Mouse (Mus musculus): ENCODE measurements at regions not wholly inside any gene's neighbourhood (a gene's known extent, or its start where the extent isn't known, plus 50 kb on each side); places are given as distances from the start of the nearest gene placed in this dataset.
A peak's percentile ranks its signal among the peaks of the same experiment; 100 is the strongest.

GRCm38 (mm10) chr7:115057736-115058135 lies 314.2 kb downstream of the Insc start:
- no peak overlapping the region for H3K4me2 ChIP-seq (ENCODE audit: low read length)
- WGBS, result 49% methylated on average over 3 of the region's 3 CpGs
- no peak for ATAC-seq

GRCm38 (mm10) chr7:115060171-115060570 lies 316.7 kb downstream of the Insc start:
- Histone ChIP-seq H3K27me3 (replicated peaks; ENCODE audit: control insufficient read depth, insufficient read depth, low read length) (peaks cover 3% of the 10 kb centered on the region; the same call in 1 of the 2 replicates), H3K4me1 (replicated peaks; ENCODE audit: control insufficient read depth, insufficient read depth, low read length) (peaks cover 6% of the 10 kb centered on the region), H3K4me2 (ENCODE audit: low read length) (no peak overlapping the region), H3K27ac (ENCODE audit: low read length) (no peak overlapping the region), H3K4me3 (replicated peaks; ENCODE audit: low read length) (no peak overlapping the region), H3K36me3 (ENCODE audit: control insufficient read depth, insufficient read depth) (no peaks in the 10 kb centered on the region), H3K9me3 (ENCODE audit: control insufficient read depth, low read length) (no peaks in the 10 kb centered on the region), H3K9ac (replicated peaks; ENCODE audit: low read depth, low read length) (no peak overlapping the region)
- WGBS, result 53% methylated on average over 5 of the region's 5 CpGs
- no peak for ATAC-seq

More at GRCm38 (mm10) chr7:115057736-115058135, 314.2 kb downstream of the Insc start:
- Histone ChIP-seq H3K36me3 (ENCODE audit: control insufficient read depth, insufficient read depth) (no peaks in the 10 kb centered on the region), H3K9ac (replicated peaks; ENCODE audit: low read depth, low read length) (no peak overlapping the region), H3K9me3 (ENCODE audit: control insufficient read depth, low read length) (no peaks in the 10 kb centered on the region), H3K4me1 (replicated peaks; ENCODE audit: control insufficient read depth, insufficient read depth, low read length) (peaks cover 6% of the 10 kb centered on the region), H3K4me3 (replicated peaks; ENCODE audit: low read length) (no peak overlapping the region), H3K27ac (ENCODE audit: low read length) (no peak overlapping the region), H3K27me3 (replicated peaks; ENCODE audit: control insufficient read depth, insufficient read depth, low read length) (peaks cover 3% of the 10 kb centered on the region; the same call in 1 of the 2 replicates)

DNA sequence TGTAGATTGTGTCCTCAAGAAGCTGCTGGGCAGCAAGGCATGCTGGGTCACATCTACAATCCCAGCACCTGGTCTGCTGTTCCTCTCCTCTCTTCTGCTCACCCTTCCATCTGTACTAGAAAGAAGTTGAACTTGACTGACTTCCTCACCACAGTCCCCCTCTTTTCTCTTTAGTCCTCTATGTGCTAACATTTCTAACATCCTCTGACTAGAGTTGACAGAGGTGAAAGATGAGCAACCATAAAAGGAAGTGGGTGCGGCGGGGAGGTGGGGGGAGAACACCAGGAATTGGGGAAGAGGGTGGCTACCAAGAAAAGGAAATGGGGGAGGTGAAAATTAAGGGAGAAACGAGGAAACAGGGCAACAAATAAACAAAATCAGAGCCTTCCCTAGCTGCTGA lies 319.3 kb downstream of the Insc start:
- Histone ChIP-seq H3K4me3 (replicated peaks; ENCODE audit: low read length) (no peak overlapping the region), H3K36me3 (ENCODE audit: control insufficient read depth, insufficient read depth) (no peaks in the 10 kb centered on the region), H3K9ac (replicated peaks; ENCODE audit: low read depth, low read length) (no peak overlapping the region), H3K27ac (ENCODE audit: low read length) (no peak overlapping the region), H3K4me1 (replicated peaks; ENCODE audit: control insufficient read depth, insufficient read depth, low read length) (no peaks in the 10 kb centered on the region; the same call in 1 of the 2 replicates), H3K27me3 (replicated peaks; ENCODE audit: control insufficient read depth, insufficient read depth, low read length) (peaks cover 3% of the 10 kb centered on the region; the same call in 1 of the 2 replicates), H3K4me2 (ENCODE audit: low read length) (no peak overlapping the region), H3K9me3 (ENCODE audit: control insufficient read depth, low read length) (no peaks in the 10 kb centered on the region)
- no peak for ATAC-seq
- 79% methylated on average over 3 of the region's 3 CpGs for WGBS

DNA sequence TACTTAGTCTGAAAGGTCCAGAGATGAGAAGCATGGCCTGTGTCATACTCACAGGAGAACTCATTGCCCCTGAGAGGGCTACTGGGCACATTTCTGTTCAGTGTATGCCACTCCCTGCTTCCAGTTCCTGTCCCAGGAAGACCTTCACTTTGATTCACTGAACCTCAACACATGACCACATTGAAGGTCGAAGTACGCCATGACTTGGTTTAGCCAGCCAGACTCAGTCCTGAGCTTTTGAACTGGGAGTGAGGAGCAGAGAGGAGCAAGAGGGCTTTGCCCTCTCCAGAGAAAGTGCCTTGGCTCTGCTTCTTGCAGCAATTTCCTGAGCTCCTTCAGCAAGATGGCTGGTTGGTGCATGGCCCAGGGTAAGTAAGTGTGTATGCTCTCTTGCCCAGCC lies 324.1 kb downstream of the Insc start:
- ATAC-seq, result no peak
- WGBS, result 95% methylated on average over 2 of the region's 2 CpGs
- no peak overlapping the region for H3K9ac ChIP-seq (replicated peaks; ENCODE audit: low read depth, low read length)

DNA sequence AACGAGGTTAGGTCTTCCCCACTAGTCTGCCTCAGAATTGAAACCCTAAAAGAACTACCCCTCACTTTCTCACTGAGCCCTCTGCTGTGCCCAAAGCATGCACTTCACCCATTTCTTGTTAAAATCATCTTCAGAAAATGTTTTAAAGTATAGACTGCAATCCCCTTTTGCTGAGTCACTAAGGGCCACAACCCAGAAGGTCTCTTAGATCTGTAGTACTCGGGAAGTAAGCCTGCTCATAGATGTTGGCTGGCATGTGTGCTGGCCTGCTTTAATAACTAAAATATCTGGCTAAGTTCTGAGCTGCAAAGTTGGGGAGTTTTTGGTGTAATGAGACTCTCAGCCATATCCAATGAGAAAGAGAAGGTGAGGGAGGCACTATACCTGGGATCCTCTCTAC lies 329.9 kb downstream of the Insc start:
- no peak overlapping the region for H3K4me2 ChIP-seq (ENCODE audit: low read length)
- H3K4me1 ChIP-seq (replicated peaks; ENCODE audit: control insufficient read depth, insufficient read depth, low read length), result no peaks in the 10 kb centered on the region
- no peak overlapping the region for H3K4me3 ChIP-seq (replicated peaks; ENCODE audit: low read length)
- H3K27me3 ChIP-seq (replicated peaks; ENCODE audit: control insufficient read depth, insufficient read depth, low read length), result peaks cover 12% of the 10 kb centered on the region; the same call in 1 of the 2 replicates
- H3K9ac ChIP-seq (replicated peaks; ENCODE audit: low read depth, low read length), result no peak overlapping the region
- ATAC-seq, result no peak
- no peaks in the 10 kb centered on the region for H3K36me3 ChIP-seq (ENCODE audit: control insufficient read depth, insufficient read depth)
- H3K9me3 ChIP-seq (ENCODE audit: control insufficient read depth, low read length), result no peaks in the 10 kb centered on the region
- WGBS, result 73% methylated on average over 2 of the region's 2 CpGs
- H3K27ac ChIP-seq (ENCODE audit: low read length), result no peak overlapping the region

More for the DNA sequence above, 324.1 kb downstream of the Insc start:
- Histone ChIP-seq H3K4me2 (ENCODE audit: low read length) (no peak overlapping the region), H3K4me3 (replicated peaks; ENCODE audit: low read length) (no peak overlapping the region), H3K9me3 (ENCODE audit: control insufficient read depth, low read length) (no peaks in the 10 kb centered on the region), H3K27ac (ENCODE audit: low read length) (no peak overlapping the region), H3K36me3 (ENCODE audit: control insufficient read depth, insufficient read depth) (no peaks in the 10 kb centered on the region), H3K27me3 (replicated peaks; ENCODE audit: control insufficient read depth, insufficient read depth, low read length) (0 out of 2 replicates have a peak, but pooled peaks cover 3% of the 10 kb centered on the region), H3K4me1 (replicated peaks; ENCODE audit: control insufficient read depth, insufficient read depth, low read length) (no peaks in the 10 kb centered on the region)

DNA sequence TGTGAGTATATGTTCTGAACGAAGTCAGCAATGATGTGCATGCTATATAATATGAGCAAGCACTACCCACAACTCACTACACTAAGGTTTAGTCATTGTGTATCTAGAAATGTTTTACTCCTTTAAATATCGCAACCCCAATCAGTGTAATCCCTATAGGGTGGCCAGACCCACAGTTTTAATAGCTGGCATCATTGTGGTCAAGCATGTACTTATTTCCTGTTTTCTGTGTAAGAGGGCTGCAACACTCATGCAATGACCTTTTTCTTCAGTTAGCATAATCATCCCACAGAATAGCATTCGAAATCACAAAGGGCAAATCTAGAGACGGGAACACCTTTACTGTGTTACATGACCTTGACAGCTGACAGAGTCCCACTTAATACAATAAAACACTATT lies 333.3 kb downstream of the Insc start:
- Histone ChIP-seq H3K4me2 (ENCODE audit: low read length) (no peak overlapping the region), H3K27ac (ENCODE audit: low read length) (no peak overlapping the region), H3K27me3 (replicated peaks; ENCODE audit: control insufficient read depth, insufficient read depth, low read length) (peaks cover 9% of the 10 kb centered on the region; the same call in 1 of the 2 replicates), H3K36me3 (ENCODE audit: control insufficient read depth, insufficient read depth) (no peaks in the 10 kb centered on the region), H3K4me3 (replicated peaks; ENCODE audit: low read length) (no peak overlapping the region), H3K9me3 (ENCODE audit: control insufficient read depth, low read length) (no peaks in the 10 kb centered on the region), H3K9ac (replicated peaks; ENCODE audit: low read depth, low read length) (no peak overlapping the region), H3K4me1 (replicated peaks; ENCODE audit: control insufficient read depth, insufficient read depth, low read length) (no peaks in the 10 kb centered on the region)
- 87% methylated on average over 4 of the region's 4 CpGs for WGBS
- ATAC-seq, result no peak

DNA sequence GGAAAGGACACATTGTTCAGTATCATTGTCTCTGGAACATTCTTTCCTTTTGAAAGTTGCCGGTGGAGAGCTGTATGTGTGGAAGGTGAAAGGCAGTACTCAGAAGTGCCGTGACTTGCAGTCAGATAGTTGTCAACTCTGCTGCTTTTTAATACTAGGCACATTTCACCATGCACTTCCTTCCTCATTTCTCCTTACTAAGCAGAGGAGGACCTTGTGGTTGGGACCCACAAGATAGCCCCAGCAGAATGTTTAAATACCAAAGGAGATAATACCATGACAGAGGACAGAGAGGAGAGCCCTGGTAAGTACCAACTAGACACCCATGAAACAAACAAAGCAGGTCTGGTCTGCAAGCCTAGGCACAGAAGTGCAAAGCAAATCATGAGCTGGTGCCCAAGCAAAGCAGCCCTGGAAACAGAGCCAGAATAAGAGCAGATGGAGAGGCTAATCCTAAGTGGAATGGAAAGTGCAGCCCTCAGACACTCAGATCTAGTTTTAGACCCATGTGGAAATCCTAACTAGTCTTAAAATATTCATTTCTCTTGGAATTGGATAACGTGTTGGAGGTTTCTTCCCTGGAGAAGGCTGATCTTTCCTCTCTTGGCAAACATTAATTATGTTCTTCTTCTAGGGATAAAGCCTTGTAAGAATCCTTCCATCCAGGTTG lies 341.4 kb downstream of the Insc start:
- H3K4me2 ChIP-seq (ENCODE audit: low read length), result no peak overlapping the region
- H3K4me3 ChIP-seq (replicated peaks; ENCODE audit: low read length), result no peak overlapping the region
- H3K4me1 ChIP-seq (replicated peaks; ENCODE audit: control insufficient read depth, insufficient read depth, low read length), result no peaks in the 10 kb centered on the region
- ATAC-seq, result no peak
- H3K27ac ChIP-seq (ENCODE audit: low read length), result no peak overlapping the region
- H3K9me3 ChIP-seq (ENCODE audit: control insufficient read depth, low read length), result no peaks in the 10 kb centered on the region
- 79% methylated on average over 3 of the region's 3 CpGs for WGBS
- no peak overlapping the region for H3K9ac ChIP-seq (replicated peaks; ENCODE audit: low read depth, low read length)
- H3K27me3 ChIP-seq (replicated peaks; ENCODE audit: control insufficient read depth, insufficient read depth, low read length), result 0 out of 2 replicates have a peak, but pooled peaks cover 2% of the 10 kb centered on the region
- H3K36me3 ChIP-seq (ENCODE audit: control insufficient read depth, insufficient read depth), result no peaks in the 10 kb centered on the region

DNA sequence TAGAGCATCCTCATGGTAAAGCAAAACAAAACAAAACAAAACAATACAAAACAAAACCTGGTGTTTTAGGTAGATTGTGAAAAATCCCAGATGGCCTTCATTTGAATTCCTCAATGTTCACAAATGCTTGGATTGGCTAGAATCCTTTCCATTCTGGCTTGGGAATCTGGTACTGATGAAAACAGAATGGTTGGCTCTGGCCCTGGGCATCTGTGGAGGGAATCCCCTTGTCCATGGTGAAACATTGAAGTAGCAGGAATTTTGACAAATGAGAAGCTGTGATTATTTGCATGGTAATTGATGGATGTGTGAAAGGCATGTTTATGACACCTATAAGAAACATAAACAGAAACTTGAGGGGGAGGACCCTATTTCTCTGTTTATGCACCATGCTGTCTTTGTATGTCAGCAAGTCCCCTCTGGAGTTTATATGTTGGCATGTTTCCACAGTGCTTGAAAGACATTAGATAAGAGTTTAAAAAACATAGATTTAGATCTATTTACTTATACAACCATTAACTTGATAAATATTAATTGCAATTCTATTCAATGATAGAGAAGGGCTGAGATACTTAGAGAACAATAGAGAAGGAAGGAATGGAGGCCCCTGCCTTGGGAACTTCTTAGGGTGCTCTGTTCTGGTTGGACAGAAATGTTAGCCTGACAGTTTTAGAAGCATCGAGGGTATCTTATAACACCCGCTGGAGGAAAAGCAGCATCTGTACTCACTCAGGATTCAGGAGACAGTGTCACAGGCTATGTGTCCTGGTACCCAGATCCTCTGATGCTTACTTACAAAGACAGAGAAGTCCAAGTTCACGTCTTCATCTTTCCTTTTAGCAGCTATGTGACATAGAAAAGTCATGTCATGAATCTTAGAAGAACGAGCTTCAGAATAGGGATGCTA lies 343.3 kb downstream of the Insc start:
- 84% methylated on average over 4 of the region's 4 CpGs for WGBS
- peaks cover 10% of the 10 kb centered on the region; the same call in 1 of the 2 replicates for H3K27me3 ChIP-seq (replicated peaks; ENCODE audit: control insufficient read depth, insufficient read depth, low read length)
- H3K4me1 ChIP-seq (replicated peaks; ENCODE audit: control insufficient read depth, insufficient read depth, low read length), result no peaks in the 10 kb centered on the region
- no peaks in the 10 kb centered on the region for H3K9me3 ChIP-seq (ENCODE audit: control insufficient read depth, low read length)
- H3K36me3 ChIP-seq (ENCODE audit: control insufficient read depth, insufficient read depth), result no peaks in the 10 kb centered on the region
- no peak overlapping the region for H3K9ac ChIP-seq (replicated peaks; ENCODE audit: low read depth, low read length)
- H3K4me3 ChIP-seq (replicated peaks; ENCODE audit: low read length), result no peak overlapping the region
- ATAC-seq, result peak; percentile 62
- H3K4me2 ChIP-seq (ENCODE audit: low read length), result no peak overlapping the region
- H3K27ac ChIP-seq (ENCODE audit: low read length), result no peak overlapping the region

GRCm38 (mm10) chr7:115092481-115093050 lies 349.1 kb downstream of the Insc start:
- H3K4me3 ChIP-seq (replicated peaks; ENCODE audit: low read length), result no peak overlapping the region
- peaks cover 12% of the 10 kb centered on the region; the same call in 1 of the 2 replicates for H3K27me3 ChIP-seq (replicated peaks; ENCODE audit: control insufficient read depth, insufficient read depth, low read length)
- H3K27ac ChIP-seq (ENCODE audit: low read length), result no peak overlapping the region
- ATAC-seq, result no peak
- no peaks in the 10 kb centered on the region for H3K9me3 ChIP-seq (ENCODE audit: control insufficient read depth, low read length)
- no peak overlapping the region for H3K4me2 ChIP-seq (ENCODE audit: low read length)
- H3K4me1 ChIP-seq (replicated peaks; ENCODE audit: control insufficient read depth, insufficient read depth, low read length), result no peaks in the 10 kb centered on the region
- H3K36me3 ChIP-seq (ENCODE audit: control insufficient read depth, insufficient read depth), result no peaks in the 10 kb centered on the region
- WGBS, result 73% methylated on average over 3 of the region's 3 CpGs
- no peak overlapping the region for H3K9ac ChIP-seq (replicated peaks; ENCODE audit: low read depth, low read length)

All from forebrain, embryonic 16.5 days (tissue).